8 mouse cellular contexts compared by ENCODE assay signal in genomic region chr2:38997386-38998374, GRCm38 (mm10). TPM values are rescaled to one million over a fixed set of nuclear protein-coding genes. Genes with fewer than 3 reads are reported as not detected.
A peak's percentile ranks its signal among the peaks of the same experiment; 100 is the strongest.
DNase-seq lines count a peak whose midpoint lies in the region; ATAC-seq and TF ChIP-seq lines count a peak whose summit lies in the region.

Gene Wdr38 (plus strand): TSS chr2:38997476.

- peak; percentile 88 for ATAC-seq in forebrain, embryonic 12.5 days (ENCODE audit: low FRiP score)
- ATAC-seq in heart, postnatal 0 days (ENCODE audit: insufficient read depth, low read depth), result peak; percentile 94
- peak; percentile 85 for ATAC-seq in liver, embryonic 14.5 days (ENCODE audit: insufficient read depth)
- ATAC-seq in stomach, embryonic 15.5 days (ENCODE audit: insufficient read depth, low FRiP score, low read depth), result peak; percentile 93

- H3K9me3 ChIP-seq in E14TG2a.4 (ENCODE audit: low read length), result no peaks in the 10 kb centered on the region
- no peaks in the 10 kb centered on the region for H3K9me3 ChIP-seq in forebrain, embryonic 12.5 days
- no peaks in the 10 kb centered on the region for H3K9me3 ChIP-seq in heart, postnatal 0 days (replicated peaks; ENCODE audit: control insufficient read depth, low read length)
- H3K9me3 ChIP-seq in liver, embryonic 14.5 days (ENCODE audit: control insufficient read depth, low read length), result no peaks in the 10 kb centered on the region
- no peaks in the 10 kb centered on the region for H3K9me3 ChIP-seq in stomach, embryonic 15.5 days

- no peak for TF ChIP-seq EP300 in heart, postnatal 0 days (IDR thresholded peaks at IDR 0.05; ENCODE audit: low read depth)
- TF ChIP-seq EP300 in liver, embryonic 14.5 days (IDR thresholded peaks at IDR 0.05; ENCODE audit: low read depth), result no peak

- WGBS in forebrain, embryonic 12.5 days, result 16% methylated on average over 33 of the region's 33 CpGs
- 11% methylated on average over 33 of the region's 33 CpGs for WGBS in heart, postnatal 0 days
- 10% methylated on average over 33 of the region's 33 CpGs for whole genome bisulfite sequencing in liver, embryonic 14.5 days (ENCODE audit: insufficient replicate concordance)
- WGBS in stomach, embryonic 15.5 days, result 11% methylated on average over 33 of the region's 33 CpGs

- peaks cover 17% of the 10 kb centered on the region; the same call in 1 of the 2 replicates for H3K27me3 ChIP-seq in E14TG2a.4 (ENCODE audit: insufficient read depth, low read length)
- peaks cover 6% of the 10 kb centered on the region; the same call in 1 of the 2 replicates for H3K27me3 ChIP-seq in forebrain, embryonic 12.5 days
- H3K27me3 ChIP-seq in heart, postnatal 0 days (ENCODE audit: control insufficient read depth, insufficient read depth, low read length), result 0 out of 2 replicates have a peak, but pooled peaks cover 3% of the 10 kb centered on the region
- H3K27me3 ChIP-seq in liver, embryonic 14.5 days (ENCODE audit: control insufficient read depth, insufficient read depth, low read length), result no peaks in the 10 kb centered on the region
- H3K27me3 ChIP-seq in stomach, embryonic 15.5 days (replicated peaks), result no peaks in the 10 kb centered on the region

- H3K4me2 ChIP-seq in forebrain, embryonic 12.5 days, result peak within 1 kb of the TSS; percentile 51
- H3K4me2 ChIP-seq in heart, postnatal 0 days (ENCODE audit: low read depth, low read length), result peak within 1 kb of the TSS; percentile 66
- peak within 1 kb of the TSS; percentile 78 for H3K4me2 ChIP-seq in liver, embryonic 14.5 days (ENCODE audit: low read depth)
- peak within 1 kb of the TSS; percentile 67 for H3K4me2 ChIP-seq in stomach, embryonic 15.5 days

- TF ChIP-seq CTCF in E14TG2a.4 (conservative IDR thresholded peaks at IDR 0.05; ENCODE audit: low read length), result peak; percentile 75
- TF ChIP-seq CTCF in heart, postnatal 0 days (IDR thresholded peaks at IDR 0.05; ENCODE audit: low read depth), result peak; percentile 95
- TF ChIP-seq CTCF in liver, embryonic 14.5 days (IDR thresholded peaks at IDR 0.05; ENCODE audit: low read depth), result peak; percentile 99

- peaks cover 57% of the 10 kb centered on the region for H3K4me1 ChIP-seq in E14TG2a.4 (replicated peaks; ENCODE audit: low read depth, low read length)
- peaks cover 10% of the 10 kb centered on the region for H3K4me1 ChIP-seq in forebrain, embryonic 12.5 days
- H3K4me1 ChIP-seq in heart, postnatal 0 days (ENCODE audit: control insufficient read depth, insufficient read depth), result peaks cover 7% of the 10 kb centered on the region; the same call in 1 of the 2 replicates
- peaks cover 4 to 14% of the 10 kb centered on the region in 2 experiments for H3K4me1 ChIP-seq in liver, embryonic 14.5 days (replicated peaks; ENCODE audit: control insufficient read depth in 2 of 2, insufficient read depth in 2 of 2, low read length in 1 of 2)
- peaks cover 14% of the 10 kb centered on the region; the same call in 1 of the 2 replicates for H3K4me1 ChIP-seq in stomach, embryonic 15.5 days

- peak within 1 kb of the TSS; percentile 33; the same call in 1 of the 2 replicates for H3K9ac ChIP-seq in forebrain, embryonic 12.5 days
- H3K9ac ChIP-seq in heart, postnatal 0 days (replicated peaks; ENCODE audit: low read depth, low read length), result peak within 1 kb of the TSS; percentile 47
- H3K9ac ChIP-seq in liver, embryonic 14.5 days (replicated peaks), result peak within 1 kb of the TSS; percentile 69
- H3K9ac ChIP-seq in stomach, embryonic 15.5 days, result peak within 1 kb of the TSS; percentile 21; the same call in 1 of the 2 replicates

- H3K27ac ChIP-seq in forebrain, embryonic 12.5 days, result no peak within 1 kb of the TSS
- no peak within 1 kb of the TSS for H3K27ac ChIP-seq in heart, postnatal 0 days (ENCODE audit: low read depth)
- H3K27ac ChIP-seq in liver, embryonic 14.5 days, result peak within 1 kb of the TSS; percentile 37
- peak within 1 kb of the TSS; percentile 64 for H3K27ac ChIP-seq in stomach, embryonic 15.5 days

- peaks cover 34% of the 10 kb centered on the region for H3K36me3 ChIP-seq in E14TG2a.4 (ENCODE audit: insufficient read depth, low read length)
- H3K36me3 ChIP-seq in forebrain, embryonic 12.5 days (replicated peaks), result peaks cover 35% of the 10 kb centered on the region
- H3K36me3 ChIP-seq in heart, postnatal 0 days (replicated peaks; ENCODE audit: control insufficient read depth, insufficient read depth, low read length), result peaks cover 25% of the 10 kb centered on the region
- H3K36me3 ChIP-seq in liver, embryonic 14.5 days (replicated peaks; ENCODE audit: control insufficient read depth, insufficient read depth, low read depth), result peaks cover 25% of the 10 kb centered on the region
- H3K36me3 ChIP-seq in stomach, embryonic 15.5 days, result peaks cover 17% of the 10 kb centered on the region

- DNase-seq in c-Kit-positive CD71-positive TER-119-negative erythroid progenitor cells, embryonic 14.5 days (ENCODE audit: low read depth), result peak; percentile 82
- DNase-seq in heart, postnatal 0 days (ENCODE audit: low spot score), result peak; percentile 79
- peak; percentile 89 to 93 for DNase-seq in kidney, postnatal 36 days
- DNase-seq in liver, embryonic 14.5 days (ENCODE audit: low read depth in 3 of 3, low spot score in 3 of 3), result peak; percentile 62 to 75 (median 65)
- peak; percentile 92 for DNase-seq in neural tube, embryonic 10.5 days (ENCODE audit: extremely low spot score, low spot score)

- H3K4me3 ChIP-seq in E14TG2a.4 (replicated peaks; ENCODE audit: low read length), result peak within 1 kb of the TSS; percentile 71
- peak within 1 kb of the TSS; percentile 33 for H3K4me3 ChIP-seq in forebrain, embryonic 12.5 days (replicated peaks)
- H3K4me3 ChIP-seq in heart, postnatal 0 days (ENCODE audit: low read depth, low read length), result peak within 1 kb of the TSS; percentile 47
- peak within 1 kb of the TSS; percentile 57 to 63 for H3K4me3 ChIP-seq in liver, embryonic 14.5 days (ENCODE audit: insufficient read depth in 1 of 2, low read depth in 2 of 2, low read length in 2 of 2)
- H3K4me3 ChIP-seq in stomach, embryonic 15.5 days (replicated peaks), result peak within 1 kb of the TSS; percentile 47

RNA-seq across cellular contexts. Expression of gene Wdr38, which starts in this region (rescaled TPM):
- polyA plus RNA-seq in forebrain, embryonic 12.5 days (2016; fragmentation: Nextera tagmentation; extraction: Ambion mirVana), result 1.5 and 1.7 TPM in 2 replicates
- 0.08 TPM in 1 of 2 replicates, not detected in the other for total RNA-seq in heart, postnatal 0 days (2014; rRNA removed; ENCODE audit: low replicate concordance)
- polyA plus RNA-seq in heart, postnatal 0 days (2015; fragmentation: Nextera tagmentation; extraction: Ambion mirVana), result 0.83 and 1.1 TPM in 2 replicates
- polyA plus RNA-seq in liver, embryonic 14.5 days (2012; rRNA removed), result 0.29 and 0.42 TPM in 2 replicates
- 0.29 and 0.58 TPM in 2 replicates for polyA plus RNA-seq in liver, embryonic 14.5 days (2014; fragmentation: Nextera tagmentation; extraction: Ambion mirVana)
- polyA plus RNA-seq in stomach, embryonic 15.5 days (2015; fragmentation: Nextera tagmentation; extraction: Ambion mirVana), result 1.6 and 1.9 TPM in 2 replicates

Comparison
In these comparisons a context has a peak if more than half of its experiments do, and no peak if none do; other contexts are left out.
1. Peak in DNase-seq, ATAC-seq, H3K4me3 ChIP-seq, H3K27ac ChIP-seq, H3K9ac ChIP-seq and H3K4me2 ChIP-seq in liver, embryonic 14.5 days; RNA of the gene not detected or under 1 TPM.